Mouse (Mus musculus) cortical plate, adult 2 months (tissue): ENCODE results near the gene Cct8.

ENCODE experiments used
- CTCF ChIP-seq: fragments of 200-500 bp; IDR thresholded peaks from 2 replicates; pipeline ENCODE4 v1.5.1; 2011; ENCODE audit warnings: mild to moderate bottlenecking, control low read depth, low read length; ENCODE audit not compliant: insufficient read depth; ENCODE audit errors: extremely low read depth
- POLR2A ChIP-seq: fragments of 200-500 bp; IDR thresholded peaks from 2 replicates; pipeline ENCODE4 v1.6.1; 2011; ENCODE audit warnings: mild to moderate bottlenecking, low read length, control low read depth; ENCODE audit not compliant: insufficient read depth; ENCODE audit errors: extremely low read depth

DNA sequence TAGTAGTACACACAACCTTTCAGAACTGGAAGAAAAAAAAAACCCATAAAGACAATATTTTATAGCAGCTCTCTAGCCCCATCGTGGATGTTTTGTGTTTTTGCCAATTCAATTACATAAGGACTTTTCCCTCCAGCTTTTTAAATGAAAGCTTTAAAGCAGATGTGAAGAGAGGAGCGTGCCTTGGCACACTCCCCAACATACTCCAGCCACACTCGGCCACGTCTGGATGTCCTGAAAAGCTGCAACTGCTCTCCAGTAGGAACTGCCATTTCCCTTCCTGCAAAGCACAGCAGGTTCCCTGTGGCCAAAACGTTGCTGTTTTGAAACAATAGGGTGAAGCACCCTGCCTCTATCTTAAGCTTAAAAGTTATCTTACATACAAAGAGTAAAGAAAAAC, 53.4 kb downstream of the Cct8 start:
- TF ChIP-seq CTCF: no peak
- no peak for TF ChIP-seq POLR2A
